Mouse (Mus musculus) common myeloid progenitor, adult 5-6 weeks (primary cell): ENCODE data around the gene Impdh1. TPM values are rescaled to one million over a fixed set of nuclear protein-coding genes. Genes with fewer than 3 reads are reported as not detected.
A peak's percentile ranks its signal among the peaks of the same experiment; 100 is the strongest.

Source experiments
- ATAC-seq: replicated peaks from 2 replicates; pipeline ENCODE4 v1.8.0; 2016; ENCODE audit warnings: low read depth, mild to moderate bottlenecking, moderate TSS enrichment, inconsistent platforms; ENCODE audit not compliant: poor library complexity, severe bottlenecking
- total RNA-seq: library from RNA; stranded (forward); fragments of 200-1000, 187-1606 nt; gene quantifications from 2 replicates; pipeline ENCODE4 v1.2.3, GENCODE M21; 2017

Impdh1 gene
- total RNA-seq, 1 experiment from 2014 or later: 54.2 TPM

GRCm38 (mm10) chr6:29214776-29215175 is 1.4 kb downstream of the Impdh1 start:
- ATAC-seq: no peak

- ATAC-seq: no peak
These were observed 1.9 kb downstream of the Impdh1 start for GRCm38 (mm10) chr6:29214245-29214644.

- no peak for ATAC-seq
These were observed 2.7 kb downstream of the Impdh1 start for GRCm38 (mm10) chr6:29213436-29213835.

DNA sequence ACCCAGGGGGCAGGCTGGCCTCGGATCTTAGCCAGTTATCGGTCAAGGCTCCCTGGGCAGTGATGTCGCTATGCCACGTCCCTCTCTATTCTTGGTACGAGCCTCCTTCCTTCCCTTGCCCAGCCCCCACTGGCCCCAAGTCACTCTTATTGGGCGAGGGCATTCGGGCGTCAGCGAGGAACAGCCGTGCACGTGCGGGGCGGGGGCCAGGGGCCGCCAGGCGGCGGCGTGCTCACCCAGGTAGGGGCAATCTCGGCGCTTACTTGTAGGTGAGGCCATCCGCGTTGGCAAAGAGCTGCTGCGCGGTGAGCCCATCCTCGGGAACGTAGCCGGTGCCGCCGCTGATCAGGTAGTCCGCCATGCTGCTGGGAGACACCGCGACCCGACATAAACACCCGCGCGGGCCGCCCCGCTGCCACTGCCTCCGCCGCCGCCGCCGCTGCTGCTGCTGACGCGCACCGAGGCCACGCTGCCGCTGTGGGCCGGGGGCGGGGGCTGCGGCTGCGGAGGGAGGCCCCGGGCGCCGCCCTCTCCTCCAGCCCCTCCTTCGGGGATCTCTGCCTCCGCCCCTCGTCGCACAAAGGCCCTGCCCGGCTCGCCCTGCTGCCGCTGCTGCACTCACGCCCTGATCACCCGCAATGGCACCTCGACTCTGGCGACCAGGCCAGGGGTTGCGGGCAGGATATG is 4.2 kb downstream of the Impdh1 start:
- peak; percentile 62 for ATAC-seq

DNA sequence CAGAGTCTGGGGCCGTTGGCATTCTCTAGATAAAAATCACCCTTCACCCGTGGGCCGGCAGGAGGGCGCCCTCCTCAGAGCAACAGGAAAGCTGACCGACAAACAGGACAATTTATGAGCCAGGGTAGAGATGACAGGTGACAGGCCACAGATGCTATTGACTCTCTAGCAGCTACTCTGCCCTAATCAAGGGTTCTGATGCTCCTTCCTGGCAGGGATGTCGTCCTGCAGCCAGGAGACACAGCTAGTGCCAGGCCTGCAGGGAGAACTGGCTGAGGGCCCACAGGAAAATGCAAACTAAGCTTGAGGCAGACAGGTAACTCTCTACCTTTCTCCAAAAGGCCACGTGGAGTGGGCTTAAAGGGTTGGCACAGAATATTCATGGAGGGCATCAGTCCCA is 5.0 kb downstream of the Impdh1 start:
- 0 out of 2 replicates have a peak, but pooled peaks have one; percentile 6 for ATAC-seq

DNA sequence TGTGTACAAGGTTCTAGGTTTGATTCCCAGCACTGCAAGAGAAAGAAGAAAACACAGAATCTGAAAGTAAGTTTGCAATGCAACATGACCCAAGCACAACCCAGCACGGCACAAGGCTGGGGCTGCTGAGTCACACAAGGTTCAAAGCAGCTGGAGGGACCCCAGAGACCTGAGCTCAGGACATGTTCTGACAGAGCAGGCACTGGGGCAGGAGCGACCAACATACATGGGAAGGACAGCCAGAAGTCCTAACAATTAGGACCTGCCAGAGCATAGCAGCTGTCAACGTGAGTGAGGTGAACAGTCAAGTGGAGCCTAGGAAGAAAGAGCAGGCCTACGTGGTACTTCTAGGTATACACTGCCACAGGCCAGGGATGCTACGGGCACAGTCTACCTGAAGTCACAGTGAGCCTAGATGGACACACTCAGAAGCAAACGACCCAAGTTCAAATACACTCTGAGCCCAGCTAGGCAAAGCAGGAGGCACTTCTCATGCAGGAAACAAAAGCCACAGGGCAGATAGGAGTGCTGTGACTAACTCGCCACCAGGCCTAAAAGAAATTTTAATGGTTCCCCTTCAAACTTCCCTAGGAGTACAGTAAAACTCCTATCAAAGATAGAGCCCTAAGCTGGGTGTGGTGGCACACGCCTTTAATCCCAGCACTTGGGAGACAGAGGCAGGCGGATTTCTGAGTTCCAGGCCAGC is 5.8 kb downstream of the Impdh1 start:
- peak; percentile 27 for ATAC-seq

DNA sequence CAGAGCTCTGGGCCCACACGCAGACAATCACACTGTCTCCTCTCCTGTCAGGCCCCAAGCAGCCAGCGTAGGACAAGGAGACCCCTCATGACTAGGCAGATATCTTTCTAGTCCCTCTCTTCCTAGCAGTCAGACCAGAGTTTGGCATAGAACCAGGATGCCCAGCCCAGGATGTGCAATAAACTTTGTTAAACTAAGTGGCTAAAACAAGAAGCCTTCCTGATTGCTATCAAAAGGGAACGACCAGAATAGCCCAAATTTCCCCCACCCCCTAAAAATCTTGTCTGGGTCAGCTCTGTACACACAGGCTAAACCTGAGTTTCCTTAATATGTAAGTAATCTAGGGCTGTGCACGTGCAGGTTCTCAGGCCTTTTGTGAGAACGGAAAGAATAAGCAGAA is 8.0 kb downstream of the Impdh1 start:
- ATAC-seq: no peak

GRCm38 (mm10) chr6:29207017-29207416 is 9.1 kb downstream of the Impdh1 start:
- no peak for ATAC-seq

DNA sequence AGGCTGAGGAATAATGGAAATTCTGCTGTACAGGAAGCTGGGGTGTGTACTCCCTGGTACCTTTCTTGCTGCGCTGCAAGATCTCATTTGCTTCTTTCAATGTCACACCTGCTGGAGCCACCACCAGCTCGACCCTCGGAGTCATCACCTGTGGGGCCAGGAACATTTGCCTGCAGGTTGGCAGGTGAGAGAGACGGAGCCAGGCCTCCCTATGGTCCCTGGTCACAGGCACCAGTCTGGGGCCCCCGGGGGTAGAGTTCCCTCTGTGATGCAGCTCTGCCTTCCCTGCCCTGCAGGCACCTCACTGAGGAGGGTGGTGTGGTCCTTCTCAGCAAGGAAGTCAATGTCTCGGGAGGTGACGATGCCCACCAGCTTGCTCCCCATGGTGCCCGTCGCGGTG is 10.2 kb downstream of the Impdh1 start:
- no peak for ATAC-seq

DNA sequence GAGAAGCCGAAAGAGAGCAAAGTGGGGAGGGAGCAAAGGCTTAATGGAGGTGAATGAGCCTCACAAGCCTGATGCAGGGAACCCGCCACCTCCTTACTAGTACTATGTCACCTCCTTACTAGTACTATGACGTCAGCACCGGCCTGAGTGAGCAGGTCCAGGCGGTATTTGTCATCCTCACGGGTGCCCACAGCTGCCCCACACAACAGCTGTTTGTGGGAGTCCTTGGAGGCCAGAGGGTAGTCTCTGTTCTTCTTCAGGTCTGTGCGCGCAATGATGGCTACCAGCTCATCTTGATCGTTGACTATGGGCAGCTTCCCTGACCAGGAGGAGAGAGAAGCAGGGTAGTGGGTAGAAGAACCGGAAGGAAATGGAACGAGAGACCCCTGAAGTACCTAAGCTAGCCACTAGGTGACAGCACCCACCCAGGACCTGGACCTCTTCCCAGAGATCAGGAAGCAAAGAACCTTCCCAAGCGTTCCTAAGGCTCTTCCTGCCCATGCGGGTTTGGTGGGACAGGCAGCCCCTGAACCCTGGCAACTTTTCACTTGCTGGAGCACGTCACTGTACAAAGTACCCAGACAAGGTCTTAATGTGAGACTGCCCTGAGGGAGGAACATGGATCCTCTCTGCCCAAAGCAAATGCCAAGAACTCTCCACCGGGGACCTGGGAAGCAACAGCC is 11.1 kb downstream of the Impdh1 start:
- peak; percentile 55 for ATAC-seq

GRCm38 (mm10) chr6:29203861-29204585 is 12.1 kb downstream of the Impdh1 start:
- ATAC-seq: no peak

DNA sequence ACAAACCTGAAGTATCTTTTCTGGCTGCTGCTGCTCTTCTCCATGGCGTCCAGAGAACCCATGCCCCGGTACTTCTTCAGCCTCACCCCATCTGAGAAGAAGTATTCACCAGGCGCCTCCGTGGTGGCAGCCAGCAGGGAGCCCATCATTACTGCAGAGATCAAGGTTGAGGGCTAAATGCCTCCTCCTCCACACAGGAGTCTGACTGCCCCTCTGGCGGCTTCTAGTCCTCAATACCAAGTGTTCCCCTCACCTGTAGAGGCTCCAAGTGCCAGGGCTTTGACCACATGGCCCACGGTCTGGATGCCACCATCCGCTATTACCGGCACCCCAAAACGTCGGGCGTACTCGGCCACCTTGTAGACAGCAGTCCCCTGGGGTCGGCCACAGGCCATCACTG is 13.1 kb downstream of the Impdh1 start:
- no peak for ATAC-seq

GRCm38 (mm10) chr6:29201988-29202387 is 14.2 kb downstream of the Impdh1 start:
- ATAC-seq: no peak

- ATAC-seq: no peak
These were observed 14.8 kb downstream of the Impdh1 start for GRCm38 (mm10) chr6:29201341-29201740.

- no peak for ATAC-seq
These were observed 15.7 kb downstream of the Impdh1 start for GRCm38 (mm10) chr6:29200496-29200895.

- ATAC-seq: no peak
These were observed 16.8 kb downstream of the Impdh1 start for GRCm38 (mm10) chr6:29199223-29199855.

- ATAC-seq: peak; percentile 77
These were observed 17.6 kb downstream of the Impdh1 start for GRCm38 (mm10) chr6:29198309-29199222.

DNA sequence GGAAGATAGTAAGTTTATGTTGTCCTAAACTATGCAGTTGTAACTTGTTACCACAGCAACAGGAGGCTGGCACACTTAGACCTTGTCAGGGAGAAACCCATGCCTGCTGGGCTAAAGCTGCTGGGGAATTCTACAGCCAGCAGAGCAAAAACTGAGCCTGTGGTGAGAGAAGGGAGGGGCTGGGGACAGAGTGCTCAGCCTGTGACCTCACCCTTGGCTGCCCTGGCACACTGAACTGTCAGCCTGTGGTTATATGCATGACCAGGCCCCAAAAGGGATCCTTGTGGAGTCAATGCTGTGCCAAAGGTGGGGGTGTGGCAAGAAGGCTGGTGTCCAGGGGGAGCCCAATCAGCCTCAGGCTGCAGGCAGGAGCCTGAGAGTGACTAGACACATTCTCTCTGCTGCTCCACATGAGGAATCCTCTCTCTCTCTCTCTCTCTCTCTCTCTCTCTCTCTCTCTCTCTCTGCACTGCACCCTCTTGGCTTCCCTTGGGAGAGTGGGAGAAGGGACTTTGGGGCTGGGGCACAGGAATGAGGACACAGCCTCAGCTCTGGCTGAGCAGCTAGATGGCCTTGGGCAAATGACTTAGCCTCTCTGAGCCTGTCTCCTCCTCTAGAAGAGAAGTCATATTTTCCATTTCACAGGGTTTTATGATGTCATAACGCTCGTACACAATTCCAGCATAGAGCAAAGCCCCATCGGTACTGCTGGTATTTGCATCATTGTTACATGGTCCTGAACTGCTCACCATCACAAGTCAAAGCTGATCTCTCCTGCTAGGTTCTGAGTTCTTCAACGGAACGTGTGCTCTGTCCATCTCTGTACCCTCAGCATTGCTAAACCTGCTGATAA is 20.1 kb downstream of the Impdh1 start:
- ATAC-seq: peak; percentile 62
